Mouse (Mus musculus): ENCODE results near the gene Ostf1. TPM values are rescaled to one million over a fixed set of nuclear protein-coding genes. Genes with fewer than 3 reads are reported as not detected.

Ostf1 gene
- polyA plus RNA-seq, 1 experiment from 2014 or later = 40.9 TPM

- Histone ChIP-seq H3K36me3 (replicated peaks; ENCODE audit: control insufficient read depth, insufficient read depth, low read depth, low read length) (no peaks in the 10 kb centered on the region), H3K27me3 (ENCODE audit: control insufficient read depth, insufficient read depth, low read length) (no peaks in the 10 kb centered on the region), H3K4me1 (ENCODE audit: control insufficient read depth, insufficient read depth, low read length) (no peaks in the 10 kb centered on the region), H3K9me3 (replicated peaks; ENCODE audit: control insufficient read depth, low read length) (no peaks in the 10 kb centered on the region), H3K4me2 (ENCODE audit: low read depth, low read length) (no peak overlapping the region), H3K9ac (replicated peaks; ENCODE audit: low read length) (no peak overlapping the region), H3K27ac (replicated peaks; ENCODE audit: low read depth, low read length) (no peak overlapping the region), H3K4me3 (ENCODE audit: low read depth, low read length) (no peak overlapping the region)
- no peak for ATAC-seq (replicated peaks; ENCODE audit: insufficient number of reproducible peaks, low FRiP score, low TSS enrichment, low read depth)
- WGBS = 65% methylated on average over 1 of the region's 1 CpGs
- no peak for DNase-seq (ENCODE audit: low spot score)
Measured at GRCm38 (mm10) chr19:18661683-18662082, 30.1 kb upstream of the Ostf1 start.

- Histone ChIP-seq H3K4me1 (ENCODE audit: control insufficient read depth, insufficient read depth, low read length) (no peaks in the 10 kb centered on the region), H3K9me3 (replicated peaks; ENCODE audit: control insufficient read depth, low read length) (no peaks in the 10 kb centered on the region), H3K9ac (replicated peaks; ENCODE audit: low read length) (no peak overlapping the region), H3K27me3 (ENCODE audit: control insufficient read depth, insufficient read depth, low read length) (no peaks in the 10 kb centered on the region), H3K4me2 (ENCODE audit: low read depth, low read length) (no peak overlapping the region), H3K4me3 (ENCODE audit: low read depth, low read length) (no peak overlapping the region), H3K36me3 (replicated peaks; ENCODE audit: control insufficient read depth, insufficient read depth, low read depth, low read length) (no peaks in the 10 kb centered on the region), H3K27ac (replicated peaks; ENCODE audit: low read depth, low read length) (no peak overlapping the region)
- 84% methylated on average over 3 of the region's 3 CpGs for WGBS
- DNase-seq (ENCODE audit: low spot score) (no peak), ATAC-seq (replicated peaks; ENCODE audit: insufficient number of reproducible peaks, low FRiP score, low TSS enrichment, low read depth) (no peak)
Measured at GRCm38 (mm10) chr19:18660466-18660865, 28.8 kb upstream of the Ostf1 start.

GRCm38 (mm10) chr19:18659349-18659748, 27.7 kb upstream of the Ostf1 start:
- Histone ChIP-seq H3K36me3 (replicated peaks; ENCODE audit: control insufficient read depth, insufficient read depth, low read depth, low read length) (no peaks in the 10 kb centered on the region), H3K27me3 (ENCODE audit: control insufficient read depth, insufficient read depth, low read length) (no peaks in the 10 kb centered on the region), H3K4me3 (ENCODE audit: low read depth, low read length) (no peak overlapping the region), H3K9ac (replicated peaks; ENCODE audit: low read length) (no peak overlapping the region), H3K9me3 (replicated peaks; ENCODE audit: control insufficient read depth, low read length) (no peaks in the 10 kb centered on the region), H3K4me2 (ENCODE audit: low read depth, low read length) (no peak overlapping the region), H3K4me1 (ENCODE audit: control insufficient read depth, insufficient read depth, low read length) (no peaks in the 10 kb centered on the region), H3K27ac (replicated peaks; ENCODE audit: low read depth, low read length) (no peak overlapping the region)
- no peak for DNase-seq (ENCODE audit: low spot score)
- 100% methylated on average over 1 of the region's 1 CpGs for WGBS
- no peak for ATAC-seq (replicated peaks; ENCODE audit: insufficient number of reproducible peaks, low FRiP score, low TSS enrichment, low read depth)

- H3K36me3 ChIP-seq (replicated peaks; ENCODE audit: control insufficient read depth, insufficient read depth, low read depth, low read length) = no peaks in the 10 kb centered on the region
Measured at GRCm38 (mm10) chr19:18658473-18658872, 26.9 kb upstream of the Ostf1 start.

GRCm38 (mm10) chr19:18655999-18656398, 24.4 kb upstream of the Ostf1 start:
- 87% methylated on average over 7 of the region's 7 CpGs for WGBS
- Histone ChIP-seq H3K4me2 (ENCODE audit: low read depth, low read length) (no peak overlapping the region), H3K4me3 (ENCODE audit: low read depth, low read length) (no peak overlapping the region), H3K9me3 (replicated peaks; ENCODE audit: control insufficient read depth, low read length) (no peaks in the 10 kb centered on the region), H3K27me3 (ENCODE audit: control insufficient read depth, insufficient read depth, low read length) (no peaks in the 10 kb centered on the region), H3K4me1 (ENCODE audit: control insufficient read depth, insufficient read depth, low read length) (no peaks in the 10 kb centered on the region), H3K36me3 (replicated peaks; ENCODE audit: control insufficient read depth, insufficient read depth, low read depth, low read length) (no peaks in the 10 kb centered on the region), H3K9ac (replicated peaks; ENCODE audit: low read length) (no peak overlapping the region), H3K27ac (replicated peaks; ENCODE audit: low read depth, low read length) (no peak overlapping the region)
- ATAC-seq (replicated peaks; ENCODE audit: insufficient number of reproducible peaks, low FRiP score, low TSS enrichment, low read depth) (no peak), DNase-seq (ENCODE audit: low spot score) (no peak)

More at GRCm38 (mm10) chr19:18658473-18658872, 26.9 kb upstream of the Ostf1 start:
- no peak for DNase-seq (ENCODE audit: low spot score)
- Histone ChIP-seq H3K4me2 (ENCODE audit: low read depth, low read length) (no peak overlapping the region), H3K9ac (replicated peaks; ENCODE audit: low read length) (no peak overlapping the region), H3K4me1 (ENCODE audit: control insufficient read depth, insufficient read depth, low read length) (no peaks in the 10 kb centered on the region), H3K27me3 (ENCODE audit: control insufficient read depth, insufficient read depth, low read length) (no peaks in the 10 kb centered on the region), H3K4me3 (ENCODE audit: low read depth, low read length) (no peak overlapping the region), H3K27ac (replicated peaks; ENCODE audit: low read depth, low read length) (no peak overlapping the region), H3K9me3 (replicated peaks; ENCODE audit: control insufficient read depth, low read length) (no peaks in the 10 kb centered on the region)
- 77% methylated on average over 4 of the region's 4 CpGs for WGBS
- no peak for ATAC-seq (replicated peaks; ENCODE audit: insufficient number of reproducible peaks, low FRiP score, low TSS enrichment, low read depth)

GRCm38 (mm10) chr19:18654984-18655383, 23.4 kb upstream of the Ostf1 start:
- 89% methylated on average over 5 of the region's 5 CpGs for WGBS
- no peak overlapping the region for H3K4me2 ChIP-seq (ENCODE audit: low read depth, low read length)
- no peak for DNase-seq (ENCODE audit: low spot score)

GRCm38 (mm10) chr19:18654330-18654729, 22.7 kb upstream of the Ostf1 start:
- H3K9ac ChIP-seq (replicated peaks; ENCODE audit: low read length) = no peak overlapping the region
- no peak overlapping the region for H3K4me2 ChIP-seq (ENCODE audit: low read depth, low read length)
- no peaks in the 10 kb centered on the region for H3K36me3 ChIP-seq (replicated peaks; ENCODE audit: control insufficient read depth, insufficient read depth, low read depth, low read length)
- H3K4me3 ChIP-seq (ENCODE audit: low read depth, low read length) = no peak overlapping the region
- no peaks in the 10 kb centered on the region for H3K27me3 ChIP-seq (ENCODE audit: control insufficient read depth, insufficient read depth, low read length)
- no peak for DNase-seq (ENCODE audit: low spot score)
- no peaks in the 10 kb centered on the region for H3K9me3 ChIP-seq (replicated peaks; ENCODE audit: control insufficient read depth, low read length)
- no peak for ATAC-seq (replicated peaks; ENCODE audit: insufficient number of reproducible peaks, low FRiP score, low TSS enrichment, low read depth)
- no peak overlapping the region for H3K27ac ChIP-seq (replicated peaks; ENCODE audit: low read depth, low read length)
- WGBS = 89% methylated on average over 8 of the region's 8 CpGs
- no peaks in the 10 kb centered on the region for H3K4me1 ChIP-seq (ENCODE audit: control insufficient read depth, insufficient read depth, low read length)

More at GRCm38 (mm10) chr19:18654984-18655383, 23.4 kb upstream of the Ostf1 start:
- H3K9ac ChIP-seq (replicated peaks; ENCODE audit: low read length) = no peak overlapping the region
- ATAC-seq (replicated peaks; ENCODE audit: insufficient number of reproducible peaks, low FRiP score, low TSS enrichment, low read depth) = no peak
- H3K27me3 ChIP-seq (ENCODE audit: control insufficient read depth, insufficient read depth, low read length) = no peaks in the 10 kb centered on the region
- no peak overlapping the region for H3K27ac ChIP-seq (replicated peaks; ENCODE audit: low read depth, low read length)
- no peaks in the 10 kb centered on the region for H3K4me1 ChIP-seq (ENCODE audit: control insufficient read depth, insufficient read depth, low read length)
- H3K9me3 ChIP-seq (replicated peaks; ENCODE audit: control insufficient read depth, low read length) = no peaks in the 10 kb centered on the region
- H3K4me3 ChIP-seq (ENCODE audit: low read depth, low read length) = no peak overlapping the region
- no peaks in the 10 kb centered on the region for H3K36me3 ChIP-seq (replicated peaks; ENCODE audit: control insufficient read depth, insufficient read depth, low read depth, low read length)

- Histone ChIP-seq H3K9me3 (replicated peaks; ENCODE audit: control insufficient read depth, low read length) (no peaks in the 10 kb centered on the region), H3K27ac (replicated peaks; ENCODE audit: low read depth, low read length) (no peak overlapping the region), H3K4me3 (ENCODE audit: low read depth, low read length) (no peak overlapping the region), H3K9ac (replicated peaks; ENCODE audit: low read length) (no peak overlapping the region), H3K27me3 (ENCODE audit: control insufficient read depth, insufficient read depth, low read length) (no peaks in the 10 kb centered on the region), H3K4me1 (ENCODE audit: control insufficient read depth, insufficient read depth, low read length) (no peaks in the 10 kb centered on the region), H3K36me3 (replicated peaks; ENCODE audit: control insufficient read depth, insufficient read depth, low read depth, low read length) (no peaks in the 10 kb centered on the region), H3K4me2 (ENCODE audit: low read depth, low read length) (no peak overlapping the region)
- DNase-seq (ENCODE audit: low spot score) (no peak), ATAC-seq (replicated peaks; ENCODE audit: insufficient number of reproducible peaks, low FRiP score, low TSS enrichment, low read depth) (no peak)
- 83% methylated on average over 6 of the region's 6 CpGs for WGBS
Measured at GRCm38 (mm10) chr19:18653058-18653457, 21.4 kb upstream of the Ostf1 start.

Data from embryonic facial prominence, embryonic 11.5 days (tissue).